In genomic region chr17:78481682-78482081, GRCm38 (mm10) we compare ENCODE assay signal across 24 mouse cellular contexts. TPM values are rescaled to one million over a fixed set of nuclear protein-coding genes. Genes with fewer than 3 reads are reported as not detected.
DNase-seq lines count a peak whose midpoint lies in the region; ATAC-seq and TF ChIP-seq lines count a peak whose summit lies in the region.
"Had no signal": no experiment of that assay in that cellular context is flagged by ENCODE, and none has a peak within 500 bp of the region (broad histone marks: within the 10 kb centered on the region; RNA-seq: fewer than 3 reads in every experiment).

No protein-coding gene starts in this region.

- WGBS in kidney, embryonic 14.5 days = 34% methylated on average over 8 of the region's 8 CpGs
- WGBS in lung, embryonic 14.5 days = 31% methylated on average over 8 of the region's 8 CpGs

- ATAC-seq in kidney, embryonic 14.5 days (ENCODE audit: low FRiP score, low TSS enrichment) = peak; percentile 12; the same call in 1 of the 2 replicates
- peak; percentile 28; the same call in 1 of the 2 replicates for ATAC-seq in lung, embryonic 14.5 days (ENCODE audit: insufficient read depth)
- ATAC-seq: forebrain, embryonic 14.5 days; forebrain, postnatal 0 days; Patski had no signal

- H3K27ac ChIP-seq in kidney, embryonic 14.5 days (ENCODE audit: low read depth, low read length) = no peak overlapping the region
- no peak overlapping the region for H3K27ac ChIP-seq in lung, embryonic 14.5 days (ENCODE audit: low read depth)
- H3K27ac ChIP-seq: embryonic facial prominence, embryonic 12.5 days; embryonic facial prominence, embryonic 15.5 days; gastrocnemius, adult 2 months; hindbrain, embryonic 12.5 days; hindbrain, embryonic 15.5 days had no signal

- TF ChIP-seq CTCF in lung, embryonic 14.5 days (IDR thresholded peaks at IDR 0.05; ENCODE audit: low read depth) = no peak

- peak; percentile 30 for DNase-seq in embryo, embryonic 10.5 days (ENCODE audit: low spot score)
- no peak for DNase-seq in embryo, embryonic 9.5 days (ENCODE audit: extremely low spot score)
- no peak for DNase-seq in kidney, adult 8-10 months
- DNase-seq in lung, embryonic 14.5 days = peak; percentile 50
- no peak for DNase-seq in lung, postnatal 36 days
- DNase-seq: adrenal gland, postnatal 10 days; adrenal gland, postnatal 36 days; cerebellum, adult 18-20 months; cerebellum, adult 9-10 months; cerebellum, postnatal 25 days; forebrain, postnatal 0 days; gastrocnemius, adult 2 months; gastrocnemius, postnatal 14 days; heart, adult 11 months had no signal

- H3K4me2 ChIP-seq in kidney, embryonic 14.5 days (replicated peaks; ENCODE audit: low read depth, low read length) = no peak overlapping the region
- no peak overlapping the region for H3K4me2 ChIP-seq in lung, embryonic 14.5 days
- H3K4me2 ChIP-seq: embryonic facial prominence, embryonic 12.5 days; embryonic facial prominence, embryonic 15.5 days; heart, embryonic 11.5 days; hindbrain, embryonic 12.5 days; hindbrain, embryonic 15.5 days had no signal

- H3K4me1 ChIP-seq in kidney, embryonic 14.5 days (ENCODE audit: control insufficient read depth, insufficient read depth, low read length) = no peaks in the 10 kb centered on the region
- H3K4me1 ChIP-seq in lung, embryonic 14.5 days (ENCODE audit: insufficient read depth) = no peaks in the 10 kb centered on the region
- H3K4me1 ChIP-seq: embryonic facial prominence, embryonic 12.5 days; embryonic facial prominence, embryonic 15.5 days; hindbrain, embryonic 12.5 days; hindbrain, embryonic 15.5 days had no signal

- H3K9ac ChIP-seq in kidney, embryonic 14.5 days (ENCODE audit: low read depth, low read length) = no peak overlapping the region
- no peak overlapping the region for H3K9ac ChIP-seq in lung, embryonic 14.5 days
- H3K9ac ChIP-seq: embryonic facial prominence, embryonic 12.5 days; embryonic facial prominence, embryonic 15.5 days; forebrain, postnatal 0 days; hindbrain, embryonic 12.5 days; hindbrain, embryonic 15.5 days had no signal

- H3K27me3 ChIP-seq in kidney, embryonic 14.5 days (ENCODE audit: control insufficient read depth, insufficient read depth, low read length) = no peaks in the 10 kb centered on the region
- no peaks in the 10 kb centered on the region for H3K27me3 ChIP-seq in lung, embryonic 14.5 days (ENCODE audit: insufficient read depth, low read length)
- H3K27me3 ChIP-seq: embryonic facial prominence, embryonic 12.5 days; embryonic facial prominence, embryonic 15.5 days; hindbrain, embryonic 12.5 days; hindbrain, embryonic 15.5 days; Patski had no signal

- no peaks in the 10 kb centered on the region for H3K36me3 ChIP-seq in kidney, embryonic 14.5 days (ENCODE audit: control insufficient read depth, insufficient read depth, low read length)
- H3K36me3 ChIP-seq in lung, embryonic 14.5 days (ENCODE audit: insufficient read depth) = no peaks in the 10 kb centered on the region
- H3K36me3 ChIP-seq: embryonic facial prominence, embryonic 12.5 days; embryonic facial prominence, embryonic 15.5 days; G1E; hindbrain, embryonic 12.5 days; hindbrain, embryonic 15.5 days had no signal

- no peaks in the 10 kb centered on the region for H3K9me3 ChIP-seq in kidney, embryonic 14.5 days (ENCODE audit: control insufficient read depth, low read length)
- H3K9me3 ChIP-seq in lung, embryonic 14.5 days (ENCODE audit: low read depth, low read length) = no peaks in the 10 kb centered on the region
- H3K9me3 ChIP-seq: embryonic facial prominence, embryonic 12.5 days; embryonic facial prominence, embryonic 15.5 days; G1E; hindbrain, embryonic 12.5 days; hindbrain, embryonic 15.5 days had no signal

- no peak overlapping the region for H3K4me3 ChIP-seq in kidney, embryonic 14.5 days (ENCODE audit: low read length)
- no peak overlapping the region for H3K4me3 ChIP-seq in lung, embryonic 14.5 days (ENCODE audit: low read depth, low read length)
- H3K4me3 ChIP-seq: embryonic facial prominence, embryonic 12.5 days; embryonic facial prominence, embryonic 15.5 days; gastrocnemius, adult 2 months; hindbrain, embryonic 12.5 days; hindbrain, embryonic 15.5 days had no signal

RNA-seq across cellular contexts. Expression of gene Vit, which starts 26.2 kb away (rescaled TPM):
- polyA plus RNA-seq in kidney, embryonic 14.5 days (2014; fragmentation: Nextera tagmentation; extraction: Ambion mirVana) = 0.41 and 0.51 TPM in 2 replicates
- not detected in 2 replicates for polyA plus RNA-seq in lung, embryonic 14.5 days (2014; fragmentation: Nextera tagmentation; extraction: Ambion mirVana)
- polyA plus RNA-seq: G1E; heart, embryonic 11.5 days; heart, embryonic 14.5 days had no signal

Comparison
In these comparisons a context has a peak if more than half of its experiments do, and no peak if none do; other contexts are left out.
1. DNase-seq: peak in embryo, embryonic 10.5 days (single experiment) and lung, embryonic 14.5 days (single experiment); none in embryo, embryonic 9.5 days (single experiment), kidney, adult 8-10 months (0 of 2) and lung, postnatal 36 days (single experiment).